Mouse (Mus musculus) liver, embryonic 14.5 days (tissue): ENCODE measurements around the gene Chst11.

Experiments used
- CTCF ChIP-seq: IDR thresholded peaks from 2 replicates; pipeline ENCODE4 v1.5.1; 2016; ENCODE audit warnings: antibody characterized with exemption, low read depth, control low read depth
- EP300 ChIP-seq: IDR thresholded peaks from 2 replicates; pipeline ENCODE4 v1.6.1; 2016; ENCODE audit warnings: antibody characterized with exemption, low read depth

DNA sequence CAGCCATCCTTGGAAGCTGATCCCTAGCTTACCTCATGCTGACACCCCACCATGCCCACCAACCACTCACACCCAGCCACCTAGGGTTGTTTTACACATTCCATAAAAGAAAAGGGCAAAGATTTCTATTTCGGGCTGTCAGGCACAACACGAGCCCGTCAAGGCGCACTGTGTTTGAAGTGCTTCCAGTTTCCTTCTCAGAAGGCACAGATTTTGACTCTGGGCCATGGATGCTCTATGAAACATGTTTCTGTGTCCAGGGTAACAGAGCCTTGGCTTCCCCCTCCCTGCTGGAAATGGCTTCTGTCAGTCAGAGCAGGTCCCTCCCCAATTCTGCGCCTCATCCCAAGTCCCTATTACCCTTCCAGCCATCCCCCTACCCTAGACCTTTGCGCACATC, 125.7 kb downstream of the Chst11 start:
- TF ChIP-seq CTCF (no peak), EP300 (no peak)
